Mouse (Mus musculus) cerebellum, adult 18-20 months (tissue): ENCODE results near the gene Hic2.

Experiments
- DNase-seq, 2 experiments: peaks; one replicate each; pipeline ENCODE4 v3.0.0; 2021

Gene Hic2

GRCm38 (mm10) chr16:17234499-17234895, 1.1 kb downstream of the Hic2 start:
- peak; percentile 51 to 57 for DNase-seq

- DNase-seq, result peak; percentile 23 to 32
These were observed 1.7 kb downstream of the Hic2 start for GRCm38 (mm10) chr16:17234916-17235665.

- no peak for DNase-seq
These were observed 4.3 kb downstream of the Hic2 start for GRCm38 (mm10) chr16:17237634-17238033.

- no peak for DNase-seq
These were observed 6.0 kb downstream of the Hic2 start for GRCm38 (mm10) chr16:17239409-17239808.

GRCm38 (mm10) chr16:17243731-17244130, 10.4 kb downstream of the Hic2 start:
- DNase-seq, result no peak

GRCm38 (mm10) chr16:17244996-17245395, 11.6 kb downstream of the Hic2 start:
- no peak for DNase-seq

- DNase-seq, result peak; percentile 34 to 38
These were observed 14.4 kb downstream of the Hic2 start for GRCm38 (mm10) chr16:17247727-17248126.

- no peak for DNase-seq
These were observed 15.8 kb downstream of the Hic2 start for GRCm38 (mm10) chr16:17249135-17249534.

GRCm38 (mm10) chr16:17251539-17251938, 18.2 kb downstream of the Hic2 start:
- DNase-seq, result peak; percentile 77 to 81

GRCm38 (mm10) chr16:17252086-17252726, 18.8 kb downstream of the Hic2 start:
- DNase-seq, result no peak

- DNase-seq, result no peak
These were observed 19.5 kb downstream of the Hic2 start for GRCm38 (mm10) chr16:17252841-17253240.

GRCm38 (mm10) chr16:17254005-17254597, 20.7 kb downstream of the Hic2 start:
- DNase-seq, result no peak

GRCm38 (mm10) chr16:17255270-17255669, 21.9 kb downstream of the Hic2 start:
- no peak for DNase-seq

GRCm38 (mm10) chr16:17257359-17257821, 24.0 kb downstream of the Hic2 start:
- peak in 1 of 2 experiments; percentile 17 for DNase-seq

- no peak for DNase-seq
These were observed 25.5 kb downstream of the Hic2 start for GRCm38 (mm10) chr16:17258917-17259316.

GRCm38 (mm10) chr16:17261341-17261740, 28.0 kb downstream of the Hic2 start:
- no peak for DNase-seq

GRCm38 (mm10) chr16:17266113-17266512, 32.7 kb downstream of the Hic2 start:
- DNase-seq, result no peak

GRCm38 (mm10) chr16:17267937-17268336, 34.6 kb downstream of the Hic2 start:
- no peak for DNase-seq

- no peak for DNase-seq
These were observed 36.5 kb downstream of the Hic2 start for GRCm38 (mm10) chr16:17269872-17270271.

- peak; percentile 55 to 65 for DNase-seq
These were observed 37.8 kb downstream of the Hic2 start for GRCm38 (mm10) chr16:17271124-17271523.

GRCm38 (mm10) chr16:17271856-17272255, 38.5 kb downstream of the Hic2 start:
- DNase-seq, result no peak

GRCm38 (mm10) chr16:17275721-17276120, 42.3 kb downstream of the Hic2 start, which contains the start of gene Tmem191c:
TSS of gene Tmem191c (plus strand) at chr16:17276077.
- DNase-seq, result no peak
